In genomic region chr8:111733581-111734243, GRCm38 (mm10) we compare ENCODE assay signal across 9 mouse cellular contexts. TPM values are rescaled to one million over a fixed set of nuclear protein-coding genes. Genes with fewer than 3 reads are reported as not detected.
DNase-seq lines count a peak whose midpoint lies in the region; ATAC-seq and TF ChIP-seq lines count a peak whose summit lies in the region.
"Had no signal": no experiment of that assay in that cellular context is flagged by ENCODE, and none has a peak within 500 bp of the region (broad histone marks: within the 10 kb centered on the region; RNA-seq: fewer than 3 reads in every experiment).

No protein-coding gene starts in this region.

- DNase-seq in heart, adult 11 months: peak; percentile 92
- no peak for DNase-seq in heart, adult 9 months (ENCODE audit: low spot score in 2 of 2)
- DNase-seq in ES-CJ7 (ENCODE audit: low read depth, low spot score): peak; percentile 75
- no peak for DNase-seq in c-Kit-positive CD71-positive TER-119-positive erythroid progenitor cells, embryonic 14.5 days (ENCODE audit: low spot score)

- TF ChIP-seq POLR2A in embryonic fibroblast, embryonic 13.5 days (IDR thresholded peaks at IDR 0.05; ENCODE audit: low read depth, low read length): 0 out of 2 replicates have a peak, but pooled peaks have one; percentile 13

- H3K36me3 ChIP-seq in kidney, embryonic 16.5 days (ENCODE audit: insufficient read depth, low read length): no peaks in the 10 kb centered on the region
- no peaks in the 10 kb centered on the region for H3K36me3 ChIP-seq in stomach, embryonic 14.5 days (ENCODE audit: control insufficient read depth, insufficient read depth, low read length)

- peaks cover 51% of the 10 kb centered on the region for H3K4me1 ChIP-seq in embryonic fibroblast, embryonic 13.5 days (ENCODE audit: control insufficient read depth, insufficient read depth, low read length)
- H3K4me1 ChIP-seq in kidney, embryonic 16.5 days (ENCODE audit: insufficient read depth, low read length): peaks cover 81% of the 10 kb centered on the region
- peaks cover 74% of the 10 kb centered on the region for H3K4me1 ChIP-seq in stomach, embryonic 14.5 days (ENCODE audit: control insufficient read depth, insufficient read depth, low read length)

- H3K4me3 ChIP-seq in embryonic fibroblast, embryonic 13.5 days (ENCODE audit: insufficient read depth, low read length): no peak overlapping the region
- H3K4me3 ChIP-seq in kidney, embryonic 16.5 days (ENCODE audit: low read length): no peak overlapping the region
- no peak overlapping the region for H3K4me3 ChIP-seq in stomach, embryonic 14.5 days (ENCODE audit: low read depth, low read length)

- no peak for TF ChIP-seq CTCF in embryonic fibroblast, embryonic 13.5 days (IDR thresholded peaks at IDR 0.05; ENCODE audit: borderline replicate concordance, insufficient read depth, low read length)

- H3K27ac ChIP-seq in embryonic fibroblast, embryonic 13.5 days (ENCODE audit: insufficient read depth, low read length): peak overlapping the region; percentile 93
- peak overlapping the region; percentile 92 for H3K27ac ChIP-seq in kidney, embryonic 16.5 days (ENCODE audit: low read length)
- H3K27ac ChIP-seq in stomach, embryonic 14.5 days (ENCODE audit: low read length): peak overlapping the region; percentile 88

- no peaks in the 10 kb centered on the region for H3K9me3 ChIP-seq in kidney, embryonic 16.5 days (ENCODE audit: low read length)
- no peaks in the 10 kb centered on the region for H3K9me3 ChIP-seq in stomach, embryonic 14.5 days (ENCODE audit: control insufficient read depth, low read depth, low read length)

- 8% methylated on average over 5 of the region's 5 CpGs for WGBS in kidney, embryonic 16.5 days
- 11% methylated on average over 5 of the region's 5 CpGs for WGBS in stomach, embryonic 14.5 days

- no peaks in the 10 kb centered on the region for H3K27me3 ChIP-seq in kidney, embryonic 16.5 days (ENCODE audit: insufficient read depth, low read length)
- H3K27me3 ChIP-seq in stomach, embryonic 14.5 days (ENCODE audit: control insufficient read depth, insufficient read depth, low read length): no peaks in the 10 kb centered on the region

- peak; percentile 16 for ATAC-seq in kidney, embryonic 16.5 days (ENCODE audit: low FRiP score, low TSS enrichment)
- no peak for ATAC-seq in stomach, embryonic 14.5 days (ENCODE audit: insufficient number of reproducible peaks, insufficient read depth, low FRiP score, low read depth)
- ATAC-seq in erythroid progenitor cell, adult 5-6 weeks (replicated peaks; ENCODE audit: low FRiP score, poor library complexity, severe bottlenecking): no peak

- H3K4me2 ChIP-seq in kidney, embryonic 16.5 days (replicated peaks; ENCODE audit: low read depth, low read length): peak overlapping the region; percentile 39
- no peak overlapping the region for H3K4me2 ChIP-seq in stomach, embryonic 14.5 days (replicated peaks; ENCODE audit: low read depth, low read length)

- peak overlapping the region; percentile 33; the same call in 1 of the 2 replicates for H3K9ac ChIP-seq in kidney, embryonic 16.5 days (replicated peaks; ENCODE audit: low read length)
- H3K9ac ChIP-seq in stomach, embryonic 14.5 days (replicated peaks; ENCODE audit: low read depth, low read length): no peak overlapping the region; the same call in 1 of the 2 replicates

RNA-seq across cellular contexts. Expression of gene Bcar1, which starts 9.9 kb away (rescaled TPM):
- 37.0 and 45.8 TPM in 2 replicates for polyA plus RNA-seq in embryonic fibroblast, embryonic 13.5 days (2011; ENCODE audit: insufficient read length, low read depth, missing spikeins)
- polyA plus RNA-seq in kidney, embryonic 16.5 days (2015; fragmentation: Nextera tagmentation; extraction: Ambion mirVana): 49.6 and 60.1 TPM in 2 replicates
- 43.5 and 46.5 TPM in 2 replicates for polyA plus RNA-seq in stomach, embryonic 14.5 days (2014; fragmentation: Nextera tagmentation; extraction: Ambion mirVana)
- total RNA-seq in erythroid progenitor cell, adult 5-6 weeks (2015; ENCODE audit: low replicate concordance): not detected in 2 replicates
- 0.64 TPM in 1 of 2 replicates, not detected in the other for total RNA-seq in erythroid progenitor cell, adult 5-6 weeks (2017; ENCODE audit: low replicate concordance)
- total RNA-seq: hematopoietic stem cell, adult 5-6 weeks had no signal

RNA-seq across cellular contexts. Expression of gene Ctrb1, which starts 42.9 kb away (rescaled TPM):
- polyA plus RNA-seq in embryonic fibroblast, embryonic 13.5 days (2011; ENCODE audit: insufficient read length, low read depth, missing spikeins): not detected in 2 replicates
- polyA plus RNA-seq in kidney, embryonic 16.5 days (2015; fragmentation: Nextera tagmentation; extraction: Ambion mirVana): 0.35 TPM in 1 of 2 replicates, not detected in the other
- 201 TPM in 1 of 2 replicates, not detected in the other for polyA plus RNA-seq in stomach, embryonic 14.5 days (2014; fragmentation: Nextera tagmentation; extraction: Ambion mirVana)
- total RNA-seq in erythroid progenitor cell, adult 5-6 weeks (2015; ENCODE audit: low replicate concordance): not detected in 2 replicates
- total RNA-seq in erythroid progenitor cell, adult 5-6 weeks (2017; ENCODE audit: low replicate concordance): not detected in 2 replicates
- total RNA-seq: hematopoietic stem cell, adult 5-6 weeks had no signal

Comparison
In these comparisons a context has a peak if more than half of its experiments do, and no peak if none do; other contexts are left out.
1. DNase-seq: peak in heart, adult 11 months (single experiment) and ES-CJ7 (single experiment); none in heart, adult 9 months (0 of 2) and c-Kit-positive CD71-positive TER-119-positive erythroid progenitor cells, embryonic 14.5 days (single experiment).
2. Peak in every context shown above with its lines, with median percentiles within 50 percentile points of each other: H3K27ac ChIP-seq.